Mouse (Mus musculus): ENCODE measurements around the gene Zfp846. TPM values are rescaled to one million over a fixed set of nuclear protein-coding genes. Genes with fewer than 3 reads are reported as not detected.

The Zfp846 gene
- total RNA-seq (2012; rRNA removed) = 7.8 and 10.2 TPM in 2 replicates
- polyA plus RNA-seq (2012; ENCODE audit: insufficient read depth in 1 of 2, insufficient read length in 2 of 2, low read depth in 1 of 2, low replicate concordance in 2 of 2, missing spikeins in 1 of 2) = 10 to 100 TPM in 1 of 2 experiments, not detected in 1; 11.2 TPM

- Histone ChIP-seq H3K9ac (ENCODE audit: control insufficient read depth, low read depth, low read length, poor library complexity, severe bottlenecking) (peak within 1 kb of the TSS; percentile 71), H3K36me3 (ENCODE audit: control insufficient read depth in 1 of 2, insufficient read depth in 2 of 2, low read length in 2 of 2) (peaks cover 0 to 6% of the 10 kb centered on the region in 2 experiments; a peak in 2 of 4 replicates), H3K79me2 (ENCODE audit: control insufficient read depth, insufficient read depth, low read length, poor library complexity) (peaks cover 2% of the 10 kb centered on the region), H3K4me1 (ENCODE audit: control insufficient read depth in 1 of 2, insufficient read depth in 2 of 2, low read length in 2 of 2) (peaks cover 2 to 6% of the 10 kb centered on the region in 2 experiments; a peak in 3 of 4 replicates), H3K27ac (ENCODE audit: control insufficient read depth, low read depth, low read length) (peak within 1 kb of the TSS; percentile 8), H3K4me3 (ENCODE audit: control insufficient read depth in 1 of 2, insufficient read depth in 1 of 2, low read depth in 2 of 2, low read length in 2 of 2) (peak within 1 kb of the TSS; percentile 66 to 73), H3K27me3 (ENCODE audit: control insufficient read depth in 1 of 2, insufficient read depth in 2 of 2, low read length in 2 of 2) (peaks cover 2 to 8% of the 10 kb centered on the region in 2 experiments; a peak in 3 of 4 replicates), H3K9me3 (replicated peaks; ENCODE audit: insufficient read depth, low read length) (no peaks in the 10 kb centered on the region)
- peak; percentile 100 for DNase-seq (ENCODE audit: low read depth, low spot score)
- TF ChIP-seq NRF1 (IDR thresholded peaks at IDR 0.05; ENCODE audit: insufficient read depth, low read depth, low read length, poor library complexity, severe bottlenecking) = 0 out of 2 replicates have a peak, but pooled peaks have one; percentile 45
- no peak for TF ChIP-seq MYB (IDR thresholded peaks at IDR 0.05; ENCODE audit: low read depth, low read length)
- TF ChIP-seq CTCF (IDR thresholded peaks at IDR 0.05 in 2 of 3, conservative IDR thresholded peaks at IDR 0.05 in 1 of 3; ENCODE audit: control insufficient read depth in 1 of 3, insufficient read depth in 1 of 3, low read depth in 2 of 3, low read length in 3 of 3, poor library complexity in 1 of 3, severe bottlenecking in 1 of 3) = 0 out of 6 replicates have a peak, but pooled peaks of 1 of the 3 experiments have one; percentile 25
- TF ChIP-seq MAZ (IDR thresholded peaks at IDR 0.05; ENCODE audit: low read depth, low read length) = peak; percentile 89
- TF ChIP-seq GABPA (IDR thresholded peaks at IDR 0.05; ENCODE audit: low read depth, low read length) = no peak; the same call in 1 of the 2 replicates
- TF ChIP-seq ELF1 (IDR thresholded peaks at IDR 0.05; ENCODE audit: low read depth, low read length) = peak; percentile 98
- TF ChIP-seq ZKSCAN1 (IDR thresholded peaks at IDR 0.05; ENCODE audit: low read depth, low read length) = no peak
- TF ChIP-seq CHD1 (IDR thresholded peaks at IDR 0.05; ENCODE audit: low read depth, low read length) = no peak
- no peak for TF ChIP-seq JUND (IDR thresholded peaks at IDR 0.05; ENCODE audit: low read depth, low read length)
- TF ChIP-seq RAD21 (IDR thresholded peaks at IDR 0.05; ENCODE audit: low read depth, low read length) = no peak
- no peak for TF ChIP-seq POLR2AphosphoS5 (IDR thresholded peaks at IDR 0.05; ENCODE audit: borderline replicate concordance, low read depth, low read length)
- peak; percentile 86 for TF ChIP-seq TBP (IDR thresholded peaks at IDR 0.05; ENCODE audit: low read depth, low read length)
- TF ChIP-seq HCFC1 (IDR thresholded peaks at IDR 0.05; ENCODE audit: low read depth, low read length) = peak; percentile 100
- TF ChIP-seq USF2 (IDR thresholded peaks at IDR 0.05; ENCODE audit: borderline replicate concordance in 1 of 2, insufficient read depth in 1 of 2, low read depth in 1 of 2, low read length in 2 of 2) = no peak
- TF ChIP-seq E2F4 (IDR thresholded peaks at IDR 0.05; ENCODE audit: borderline replicate concordance, low read depth, low read length) = 0 out of 2 replicates have a peak, but pooled peaks have one; percentile 55
- TF ChIP-seq UBTF (IDR thresholded peaks at IDR 0.05; ENCODE audit: borderline replicate concordance, insufficient read depth, low read depth, low read length) = peak; percentile 97
- no peak for TF ChIP-seq ZC3H11A (IDR thresholded peaks at IDR 0.05; ENCODE audit: low read depth, low read length)
- TF ChIP-seq RCOR1 (IDR thresholded peaks at IDR 0.05; ENCODE audit: low read depth, low read length) = peak; percentile 71; the same call in 1 of the 2 replicates
- peak; percentile 54 for TF ChIP-seq USF1 (IDR thresholded peaks at IDR 0.05; ENCODE audit: low read depth, low read length)
- peak; percentile 43; the same call in 1 of the 2 replicates for TF ChIP-seq CHD2 (IDR thresholded peaks at IDR 0.05; ENCODE audit: low read length)
- TF ChIP-seq MAX (IDR thresholded peaks at IDR 0.05; ENCODE audit: low read length) = peak; percentile 88
- TF ChIP-seq TCF12 (IDR thresholded peaks at IDR 0.05; ENCODE audit: low read depth, low read length) = peak; percentile 73
- no peak for TF ChIP-seq MAFK (IDR thresholded peaks at IDR 0.05; ENCODE audit: borderline replicate concordance, low read depth, low read length)
- TF ChIP-seq MYC (IDR thresholded peaks at IDR 0.05; ENCODE audit: low read depth, low read length) = peak; percentile 93; the same call in 1 of the 2 replicates
- TF ChIP-seq SMC3 (IDR thresholded peaks at IDR 0.05; ENCODE audit: low read depth, low read length) = no peak
- no peak for TF ChIP-seq ZMIZ1 (IDR thresholded peaks at IDR 0.05; ENCODE audit: low read depth, low read length)
- TF ChIP-seq MXI1 (IDR thresholded peaks at IDR 0.05; ENCODE audit: low read depth, low read length) = peak; percentile 86; the same call in 1 of the 2 replicates
- peak; percentile 67 to 73; a peak in 3 of 4 replicates for TF ChIP-seq EP300 (IDR thresholded peaks at IDR 0.05; ENCODE audit: low read depth in 1 of 2, low read length in 2 of 2)
- TF ChIP-seq POLR2A (IDR thresholded peaks at IDR 0.05; ENCODE audit: control insufficient read depth in 1 of 2, insufficient read depth in 1 of 2, low read depth in 1 of 2, low read length in 2 of 2, poor library complexity in 1 of 2) = peak; percentile 60 to 87
- TF ChIP-seq GATA1 (IDR thresholded peaks at IDR 0.05; ENCODE audit: low read depth, low read length) = peak; percentile 93
- TF ChIP-seq SIN3A (IDR thresholded peaks at IDR 0.05; ENCODE audit: low read length) = peak; percentile 98
- peak; percentile 28; the same call in 1 of the 2 replicates for TF ChIP-seq POLR2AphosphoS2 (IDR thresholded peaks at IDR 0.05; ENCODE audit: low read length)
- TF ChIP-seq ZNF384 (IDR thresholded peaks at IDR 0.05; ENCODE audit: low read depth, low read length) = peak; percentile 51; the same call in 1 of the 2 replicates
- no peak for TF ChIP-seq TAL1 (IDR thresholded peaks at IDR 0.05; ENCODE audit: low read length)
- TF ChIP-seq ETS1 (IDR thresholded peaks at IDR 0.05; ENCODE audit: low read depth, low read length) = peak; percentile 76
- TF ChIP-seq BHLHE40 (IDR thresholded peaks at IDR 0.05; ENCODE audit: borderline replicate concordance, low read depth, low read length) = no peak
Observed at GRCm38 (mm10) chr9:20581175-20581634, at the start of gene Zfp846. TSS of gene Zfp846 (plus strand) at chr9:20581291.
